Mouse (Mus musculus) intestine, postnatal 0 days (tissue): ENCODE measurements at regions not wholly inside any gene's neighbourhood (a gene's known extent, or its start where the extent isn't known, plus 50 kb on each side); places are given as distances from the start of the nearest gene placed in this dataset.

Experiments
- ATAC-seq: fragments of 200-750 bp; cut with Nextera tagmentation; 2 replicates; pipeline ENCODE4 v1.8.0; 2017; ENCODE audit warnings: mild to moderate bottlenecking, moderate TSS enrichment, moderate library complexity
- H3K27ac ChIP-seq: fragments of 300-500 bp; sonication (generic); 2 replicates; pipeline ENCODE4 v1.5.1; 2014; ENCODE audit warnings: mild to moderate bottlenecking, low read depth, low read length, moderate library complexity
- H3K27me3 ChIP-seq: fragments of 300-500 bp; sonication (generic); replicated peaks from 2 replicates; pipeline ENCODE4 v1.6.1; 2014; ENCODE audit warnings: low read length, mixed read lengths; ENCODE audit not compliant: control insufficient read depth, insufficient read depth
- H3K36me3 ChIP-seq: fragments of 300-500 bp; sonication (generic); 2 replicates; pipeline ENCODE4 v1.6.1; 2014; ENCODE audit warnings: mild to moderate bottlenecking, moderate library complexity; ENCODE audit not compliant: control insufficient read depth, insufficient read depth
- H3K4me1 ChIP-seq: fragments of 300-500 bp; sonication (generic); replicated peaks from 2 replicates; pipeline ENCODE4 v1.6.1; 2014; ENCODE audit warnings: antibody characterized with exemption, low read length, mixed read lengths; ENCODE audit not compliant: control insufficient read depth, insufficient read depth
- H3K4me2 ChIP-seq: fragments of 300-500 bp; sonication (generic); replicated peaks from 2 replicates; pipeline ENCODE4 v1.6.1; 2014; ENCODE audit warnings: low read depth, mild to moderate bottlenecking, moderate library complexity
- H3K4me3 ChIP-seq: fragments of 300-500 bp; sonication (generic); 2 replicates; pipeline ENCODE4 v1.5.1; 2014; ENCODE audit warnings: low read depth, low read length
- H3K9ac ChIP-seq: fragments of 300-500 bp; sonication (generic); 2 replicates; pipeline ENCODE4 v1.6.1; 2014; ENCODE audit warnings: mild to moderate bottlenecking, low read depth, low read length
- H3K9me3 ChIP-seq: fragments of 300-500 bp; sonication (generic); 2 replicates; pipeline ENCODE4 v1.6.1; 2016; ENCODE audit warnings: mixed run types; ENCODE audit not compliant: control insufficient read depth
- CTCF ChIP-seq: sonication (generic); IDR thresholded peaks from 2 replicates; pipeline ENCODE4 v1.5.1; 2016; ENCODE audit warnings: low read depth, mild to moderate bottlenecking, control low read depth, antibody characterized with exemption, moderate library complexity
- WGBS: fragments of 180-500 bp; shearing (Covaris S2); extraction: QIAGEN DNeasy Blood & Tissue Kit; methylation state at CpG from one replicate; pipeline ENCODE4 v1.1.7; 2014; 5-methylcytosine and 5-hydroxymethylcytosine counted together

DNA sequence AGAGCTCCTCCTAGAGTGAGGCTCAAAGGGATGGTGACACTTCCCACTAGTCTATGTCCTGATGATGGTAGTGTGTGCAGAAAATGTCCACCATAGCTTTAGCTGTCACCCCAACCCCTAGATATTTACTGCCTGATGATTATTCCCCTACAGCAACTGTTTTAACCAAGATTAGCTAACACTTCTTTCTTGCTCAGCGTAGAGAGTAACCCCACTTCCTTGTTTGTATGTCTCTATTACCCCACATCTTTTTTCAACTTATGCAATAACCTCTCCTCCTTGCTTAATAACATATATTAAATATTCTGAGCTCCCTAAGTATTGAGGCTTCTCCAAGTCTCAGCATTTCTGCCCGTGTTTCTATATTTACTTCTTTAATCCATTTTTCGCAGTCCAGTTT is 404.2 kb upstream of the Cntn3 start:
- no peak overlapping the region for H3K9ac ChIP-seq
- H3K4me3 ChIP-seq: no peak overlapping the region
- 85% methylated on average over 3 of the region's 3 CpGs for whole genome bisulfite sequencing
- no peak for ATAC-seq
- H3K4me1 ChIP-seq: no peaks in the 10 kb centered on the region
- H3K27me3 ChIP-seq: no peaks in the 10 kb centered on the region
- TF ChIP-seq CTCF: no peak
- H3K27ac ChIP-seq: no peak overlapping the region
- no peak overlapping the region for H3K4me2 ChIP-seq
- H3K36me3 ChIP-seq: no peaks in the 10 kb centered on the region
- H3K9me3 ChIP-seq: no peaks in the 10 kb centered on the region

DNA sequence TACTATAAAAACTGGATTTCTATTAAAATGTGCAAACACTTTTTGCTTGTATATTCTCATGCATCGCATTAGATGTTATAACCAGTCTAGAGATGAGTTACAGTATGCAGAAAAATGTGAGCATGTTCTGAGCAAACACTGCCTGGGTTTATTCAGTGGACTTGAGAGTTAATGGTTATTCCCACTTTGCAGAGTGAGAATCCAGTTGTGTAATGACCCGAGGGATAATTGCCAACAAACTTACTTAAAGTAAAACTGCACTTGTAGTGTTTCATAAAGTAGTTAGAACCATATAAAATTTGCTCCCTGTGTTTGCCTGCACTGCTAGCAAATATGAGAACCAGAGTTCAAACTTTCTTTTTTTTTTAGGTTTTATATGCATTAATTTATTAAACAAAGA is 450.4 kb upstream of the Cntn3 start:
- no peak for TF ChIP-seq CTCF
- H3K4me2 ChIP-seq: no peak overlapping the region
- no peak for ATAC-seq
- no peak overlapping the region for H3K4me3 ChIP-seq
- no peak overlapping the region for H3K9ac ChIP-seq
- H3K36me3 ChIP-seq: no peaks in the 10 kb centered on the region
- no peaks in the 10 kb centered on the region for H3K9me3 ChIP-seq
- H3K27ac ChIP-seq: no peak overlapping the region
- H3K4me1 ChIP-seq: no peaks in the 10 kb centered on the region
- no peaks in the 10 kb centered on the region for H3K27me3 ChIP-seq
- WGBS: 59% methylated on average over 2 of the region's 2 CpGs

DNA sequence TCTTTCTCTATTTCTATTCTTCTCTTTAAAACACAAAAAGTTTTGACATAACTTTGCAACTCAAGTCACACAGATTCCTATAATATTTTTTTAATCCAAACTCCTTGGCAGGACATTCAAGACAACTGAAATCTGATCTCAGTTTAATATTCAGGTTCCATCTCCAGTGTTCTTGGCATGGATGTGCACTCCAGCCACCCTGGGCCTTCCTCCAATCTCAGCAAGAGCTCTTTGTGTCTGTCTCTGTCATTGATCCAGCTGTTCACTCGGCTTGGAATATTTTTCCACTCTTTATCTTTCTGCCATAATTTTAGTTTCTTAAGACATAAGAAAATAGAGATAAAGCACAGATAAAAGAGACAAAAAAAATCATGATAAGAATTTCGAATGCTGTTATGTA is 451.1 kb upstream of the Cntn3 start:
- Histone ChIP-seq H3K4me3 (no peak overlapping the region), H3K4me2 (no peak overlapping the region), H3K27ac (no peak overlapping the region), H3K4me1 (no peaks in the 10 kb centered on the region), H3K36me3 (no peaks in the 10 kb centered on the region), H3K9ac (no peak overlapping the region), H3K9me3 (no peaks in the 10 kb centered on the region), H3K27me3 (no peaks in the 10 kb centered on the region)
- 51% methylated on average over 2 of the region's 2 CpGs for WGBS
- ATAC-seq: no peak
- TF ChIP-seq CTCF: no peak

DNA sequence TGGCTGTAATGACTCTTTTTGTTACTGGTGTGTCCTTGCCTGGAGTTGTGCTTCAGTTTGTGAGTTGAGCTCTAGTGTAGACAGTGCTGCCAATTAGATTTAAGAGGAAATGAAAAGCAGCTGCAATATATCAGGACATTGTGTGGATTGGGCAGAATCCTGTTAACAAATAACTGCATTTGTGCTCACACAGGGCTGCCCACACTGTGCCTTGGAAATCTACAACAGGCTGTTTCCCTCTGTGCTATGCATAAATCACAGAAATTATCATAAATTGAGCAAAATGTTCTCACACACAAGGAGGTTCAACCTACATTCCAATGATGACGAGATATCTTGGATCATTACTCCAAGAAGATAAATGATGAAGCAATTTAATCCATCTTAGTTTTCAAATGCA is 455.2 kb upstream of the Cntn3 start:
- Histone ChIP-seq H3K9ac (no peak overlapping the region), H3K27me3 (no peaks in the 10 kb centered on the region), H3K4me1 (no peaks in the 10 kb centered on the region), H3K9me3 (no peaks in the 10 kb centered on the region), H3K27ac (no peak overlapping the region), H3K4me3 (no peak overlapping the region), H3K4me2 (no peak overlapping the region), H3K36me3 (no peaks in the 10 kb centered on the region)
- WGBS: 75% methylated on average over 1 of the region's 1 CpGs
- ATAC-seq: no peak
- no peak for TF ChIP-seq CTCF

DNA sequence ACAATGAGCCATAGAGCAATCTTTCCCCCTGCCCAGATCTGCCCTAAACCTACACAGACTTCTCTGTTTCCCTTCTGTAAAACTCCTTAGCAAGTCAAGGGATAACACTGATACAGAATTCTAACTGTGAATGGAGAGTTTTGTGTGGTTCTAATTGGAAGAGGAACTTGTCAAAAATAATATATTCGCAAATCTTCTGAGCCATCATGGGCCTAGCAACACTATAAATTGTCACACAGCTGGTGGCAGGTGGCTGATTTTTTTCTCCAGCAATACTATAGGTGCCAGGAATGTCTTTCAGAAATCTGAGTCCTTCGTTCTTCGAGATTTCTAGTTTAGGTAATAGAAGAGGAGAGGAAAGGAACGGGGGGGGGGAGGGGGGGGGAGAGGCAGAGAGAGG is 460.5 kb upstream of the Cntn3 start:
- no peak for ATAC-seq
- no peaks in the 10 kb centered on the region for H3K4me1 ChIP-seq
- no peak overlapping the region for H3K27ac ChIP-seq
- no peak for TF ChIP-seq CTCF
- whole genome bisulfite sequencing: 62% methylated on average over 3 of the region's 4 CpGs
- no peak overlapping the region for H3K4me2 ChIP-seq
- no peaks in the 10 kb centered on the region for H3K27me3 ChIP-seq
- H3K4me3 ChIP-seq: no peak overlapping the region
- no peaks in the 10 kb centered on the region for H3K36me3 ChIP-seq
- H3K9me3 ChIP-seq: no peaks in the 10 kb centered on the region
- no peak overlapping the region for H3K9ac ChIP-seq

DNA sequence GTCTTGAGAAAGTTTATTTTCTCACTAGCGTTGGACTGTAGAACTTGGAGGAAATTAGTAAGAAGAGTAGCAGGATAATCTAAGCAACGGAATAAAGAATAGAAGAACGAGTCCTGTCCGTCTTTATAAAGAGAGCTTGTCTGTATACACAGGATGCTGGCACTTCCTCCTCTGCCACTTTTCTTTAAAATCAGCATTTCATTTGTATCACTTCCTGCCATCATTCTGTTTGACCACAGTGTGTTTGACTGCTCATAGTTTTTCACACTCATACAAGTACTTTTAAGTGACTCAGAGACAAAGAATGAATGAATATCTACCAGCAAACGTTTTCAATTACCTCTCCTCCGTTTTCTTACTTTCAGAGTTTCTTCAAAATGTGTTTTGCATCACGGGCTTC is 461.0 kb upstream of the Cntn3 start:
- ATAC-seq: no peak
- H3K4me1 ChIP-seq: no peaks in the 10 kb centered on the region
- TF ChIP-seq CTCF: no peak
- no peaks in the 10 kb centered on the region for H3K36me3 ChIP-seq
- WGBS: 35% methylated on average over 7 of the region's 7 CpGs
- no peak overlapping the region for H3K27ac ChIP-seq
- H3K9ac ChIP-seq: no peak overlapping the region
- H3K27me3 ChIP-seq: no peaks in the 10 kb centered on the region
- H3K9me3 ChIP-seq: no peaks in the 10 kb centered on the region
- H3K4me2 ChIP-seq: no peak overlapping the region
- no peak overlapping the region for H3K4me3 ChIP-seq

DNA sequence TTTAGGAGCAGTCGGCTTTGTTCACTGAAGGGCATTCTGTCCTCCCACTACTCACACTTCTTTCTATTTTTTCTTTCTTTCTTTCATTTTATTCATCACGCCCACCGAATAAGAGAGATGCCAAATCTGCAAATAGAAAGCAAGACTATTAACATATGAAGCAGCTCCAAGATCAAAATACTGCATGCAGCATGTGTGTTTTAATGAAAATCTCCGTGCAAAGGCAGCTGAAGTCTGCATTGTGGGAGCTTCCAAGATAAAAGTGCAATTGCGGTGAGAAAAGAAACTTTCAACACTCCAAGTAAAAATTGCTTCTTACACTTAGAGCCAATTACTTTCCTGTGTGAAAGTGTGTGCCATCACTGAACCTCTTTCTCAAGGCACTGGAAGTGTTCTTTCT is 449.8 kb upstream of the Chl1 start:
- Histone ChIP-seq H3K27me3 (no peaks in the 10 kb centered on the region), H3K4me3 (no peak overlapping the region), H3K36me3 (no peaks in the 10 kb centered on the region), H3K4me2 (no peak overlapping the region), H3K4me1 (no peaks in the 10 kb centered on the region), H3K9ac (no peak overlapping the region), H3K9me3 (no peaks in the 10 kb centered on the region), H3K27ac (no peak overlapping the region)
- no peak for TF ChIP-seq CTCF
- no peak for ATAC-seq
- WGBS: 81% methylated on average over 5 of the region's 5 CpGs
